Mouse (Mus musculus): ENCODE measurements around the gene Hinfp.

- no peak for TF ChIP-seq CTCF (IDR thresholded peaks at IDR 0.05; ENCODE audit: extremely low read depth, insufficient read depth, low read length)
- TF ChIP-seq POLR2A (IDR thresholded peaks at IDR 0.05; ENCODE audit: extremely low read depth, insufficient read depth, low read length) = no peak
These were observed 54.2 kb downstream of the Hinfp start, which contains the start of gene Pdzd3 for GRCm38 (mm10) chr9:44251314-44251713.

All from cortical plate, adult 2 months (tissue).